Mouse (Mus musculus): ENCODE results near the gene Prdm2. TPM values are rescaled to one million over a fixed set of nuclear protein-coding genes. Genes with fewer than 3 reads are reported as not detected.

Prdm2 gene
- total RNA-seq (2023), result 64.5 TPM

GRCm38 (mm10) chr4:143212341-143213174, at the start of gene Prdm2:
Prdm2 (minus strand) TSS chr4:143212995.

Other genes starting within 250 kb of the Prdm2 start
- gene Pdpn, start 86.6 kb upstream of the Prdm2 start, total RNA-seq (2023), result not detected
- not detected for gene Lrrc38, start 136.8 kb upstream of the Prdm2 start, total RNA-seq (2023)
- not detected for gene Pramel1, start 181.4 kb upstream of the Prdm2 start, total RNA-seq (2023)
- gene Pramef8, start 199.4 kb upstream of the Prdm2 start, total RNA-seq (2023), result 62.6 TPM
- gene Oog4, start 237.3 kb upstream of the Prdm2 start, total RNA-seq (2023), result not detected

All from CD8-positive naive resting alpha-beta T cell, adult 57 days (primary cell).